ENCODE assay signal across 24 mouse cellular contexts in genomic region chr17:43399151-43399550, GRCm38 (mm10). TPM values are rescaled to one million over a fixed set of nuclear protein-coding genes. Genes with fewer than 3 reads are reported as not detected.
A peak's percentile ranks its signal among the peaks of the same experiment; 100 is the strongest.
DNase-seq lines count a peak whose midpoint lies in the region; ATAC-seq and TF ChIP-seq lines count a peak whose summit lies in the region.
"Had no signal": no experiment of that assay in that cellular context is flagged by ENCODE, and none has a peak within 500 bp of the region (broad histone marks: within the 10 kb centered on the region; RNA-seq: fewer than 3 reads in every experiment).

No protein-coding gene starts in this region.

- H3K4me1 ChIP-seq in hindbrain, embryonic 10.5 days (replicated peaks): peaks cover 17% of the 10 kb centered on the region
- H3K4me1 ChIP-seq in hindbrain, embryonic 16.5 days (ENCODE audit: control insufficient read depth, insufficient read depth, low read depth, low read length): no peaks in the 10 kb centered on the region
- H3K4me1 ChIP-seq in midbrain, embryonic 10.5 days: peaks cover 23% of the 10 kb centered on the region
- no peaks in the 10 kb centered on the region for H3K4me1 ChIP-seq in midbrain, embryonic 15.5 days
- H3K4me1 ChIP-seq: hindbrain, embryonic 15.5 days; intestine, embryonic 15.5 days; stomach, embryonic 15.5 days had no signal

- H3K36me3 ChIP-seq in hindbrain, embryonic 10.5 days: no peaks in the 10 kb centered on the region
- no peaks in the 10 kb centered on the region for H3K36me3 ChIP-seq in hindbrain, embryonic 16.5 days (ENCODE audit: control insufficient read depth, insufficient read depth, low read length)
- no peaks in the 10 kb centered on the region for H3K36me3 ChIP-seq in midbrain, embryonic 10.5 days
- no peaks in the 10 kb centered on the region for H3K36me3 ChIP-seq in midbrain, embryonic 15.5 days (replicated peaks)
- H3K36me3 ChIP-seq: forebrain, embryonic 10.5 days; G1E; hindbrain, embryonic 15.5 days; intestine, embryonic 15.5 days; midbrain, embryonic 12.5 days; stomach, embryonic 15.5 days had no signal

- peak overlapping the region; percentile 2 for H3K27ac ChIP-seq in gastrocnemius, adult 2 months
- H3K27ac ChIP-seq in hindbrain, embryonic 10.5 days: no peak overlapping the region
- H3K27ac ChIP-seq in hindbrain, embryonic 16.5 days (ENCODE audit: low read depth, low read length): no peak overlapping the region
- H3K27ac ChIP-seq in midbrain, embryonic 10.5 days (replicated peaks): no peak overlapping the region
- H3K27ac ChIP-seq in midbrain, embryonic 15.5 days: no peak overlapping the region
- H3K27ac ChIP-seq: forebrain, embryonic 10.5 days; hindbrain, embryonic 15.5 days; intestine, embryonic 15.5 days; layer of hippocampus, adult 2 months; midbrain, embryonic 12.5 days; stomach, embryonic 15.5 days had no signal

- no peak for ATAC-seq in hindbrain, embryonic 16.5 days
- ATAC-seq in midbrain, embryonic 15.5 days (replicated peaks): no peak
- ATAC-seq: CD4-positive, CD25-positive, alpha-beta regulatory T cell, adult 4 months; forebrain, embryonic 16.5 days; intestine, embryonic 15.5 days; Patski had no signal

- no peaks in the 10 kb centered on the region for H3K27me3 ChIP-seq in hindbrain, embryonic 10.5 days (ENCODE audit: insufficient read depth, poor library complexity, severe bottlenecking)
- H3K27me3 ChIP-seq in hindbrain, embryonic 16.5 days (replicated peaks; ENCODE audit: control insufficient read depth, insufficient read depth, low read length): no peaks in the 10 kb centered on the region
- no peaks in the 10 kb centered on the region for H3K27me3 ChIP-seq in midbrain, embryonic 10.5 days (ENCODE audit: low read depth, poor library complexity, severe bottlenecking)
- no peaks in the 10 kb centered on the region for H3K27me3 ChIP-seq in midbrain, embryonic 15.5 days (replicated peaks)
- H3K27me3 ChIP-seq: hindbrain, embryonic 15.5 days; intestine, embryonic 15.5 days; midbrain, embryonic 12.5 days; Patski; stomach, embryonic 15.5 days had no signal

- H3K9ac ChIP-seq in hindbrain, embryonic 16.5 days (ENCODE audit: low read depth, low read length): no peak overlapping the region
- H3K9ac ChIP-seq in midbrain, embryonic 15.5 days: no peak overlapping the region
- H3K9ac ChIP-seq: hindbrain, embryonic 15.5 days; intestine, embryonic 15.5 days; midbrain, embryonic 12.5 days; stomach, embryonic 15.5 days had no signal

- H3K9me3 ChIP-seq in hindbrain, embryonic 10.5 days: no peaks in the 10 kb centered on the region
- H3K9me3 ChIP-seq in hindbrain, embryonic 16.5 days (ENCODE audit: control insufficient read depth, low read length): no peaks in the 10 kb centered on the region
- H3K9me3 ChIP-seq in midbrain, embryonic 10.5 days (replicated peaks): no peaks in the 10 kb centered on the region
- H3K9me3 ChIP-seq in midbrain, embryonic 15.5 days: no peaks in the 10 kb centered on the region
- H3K9me3 ChIP-seq: forebrain, embryonic 10.5 days; hindbrain, embryonic 15.5 days; intestine, embryonic 15.5 days; midbrain, embryonic 12.5 days; stomach, embryonic 15.5 days had no signal

- WGBS in hindbrain, embryonic 10.5 days: 59% methylated on average over 3 of the region's 3 CpGs
- WGBS in hindbrain, embryonic 16.5 days: 42% methylated on average over 3 of the region's 3 CpGs
- WGBS in midbrain, embryonic 10.5 days: 52% methylated on average over 3 of the region's 3 CpGs
- 48% methylated on average over 3 of the region's 3 CpGs for WGBS in midbrain, embryonic 15.5 days

- intact Hi-C loops in gastrocnemius, adult 2 months (cut with DNase I): no loop called here

- TF ChIP-seq CTCF in gastrocnemius, adult 2 months (IDR thresholded peaks at IDR 0.05): no peak

- H3K4me2 ChIP-seq in hindbrain, embryonic 16.5 days (ENCODE audit: low read length): no peak overlapping the region
- no peak overlapping the region for H3K4me2 ChIP-seq in midbrain, embryonic 15.5 days
- H3K4me2 ChIP-seq: hindbrain, embryonic 15.5 days; intestine, embryonic 15.5 days; midbrain, embryonic 12.5 days; stomach, embryonic 15.5 days had no signal

- H3K4me3 ChIP-seq in gastrocnemius, adult 2 months: peak overlapping the region; percentile 21
- no peak overlapping the region for H3K4me3 ChIP-seq in hindbrain, embryonic 10.5 days
- H3K4me3 ChIP-seq in hindbrain, embryonic 16.5 days (ENCODE audit: low read length): no peak overlapping the region
- no peak overlapping the region for H3K4me3 ChIP-seq in midbrain, embryonic 10.5 days
- no peak overlapping the region for H3K4me3 ChIP-seq in midbrain, embryonic 15.5 days
- H3K4me3 ChIP-seq: forebrain, embryonic 10.5 days; hindbrain, embryonic 15.5 days; intestine, embryonic 15.5 days; layer of hippocampus, adult 2 months; midbrain, embryonic 12.5 days; stomach, embryonic 15.5 days had no signal

- no peak for DNase-seq in gastrocnemius, adult 2 months
- DNase-seq in gastrocnemius, adult 18-20 months (ENCODE audit: low spot score): no peak
- DNase-seq in hindbrain, embryonic 10.5 days (ENCODE audit: low spot score): peak; percentile 16
- peak; percentile 26 for DNase-seq in midbrain, embryonic 10.5 days (ENCODE audit: low spot score)
- DNase-seq in ZHBTc4 (ENCODE audit: low read depth, low spot score): peak; percentile 68
- no peak for DNase-seq in right cerebral cortex, postnatal 14 days
- DNase-seq: adrenal gland, postnatal 10 days; cerebellum, adult 8-10 months; cerebellum, postnatal 36 days; gastrocnemius, postnatal 25 days; kidney, postnatal 14 days; thymus, postnatal 36 days had no signal

RNA-seq across cellular contexts. Expression of gene Adgrf5, which starts 38.9 kb away (rescaled TPM):
- total RNA-seq in gastrocnemius, adult 2 months (2021): 10 to 100 TPM; 78.8 to 85.4 TPM
- 10 to 100 TPM; 58.1 to 66.3 TPM for total RNA-seq in gastrocnemius, adult 18-20 months (2021)
- polyA plus RNA-seq in hindbrain, embryonic 10.5 days (2016; fragmentation: Nextera tagmentation; extraction: Ambion mirVana): 6.4 and 6.7 TPM in 2 replicates
- polyA plus RNA-seq in hindbrain, embryonic 16.5 days (2015; fragmentation: Nextera tagmentation; extraction: Ambion mirVana): 8.0 and 10.4 TPM in 2 replicates
- 6.6 and 9.3 TPM in 2 replicates for polyA plus RNA-seq in midbrain, embryonic 10.5 days (2016; fragmentation: Nextera tagmentation; extraction: Ambion mirVana)
- polyA plus RNA-seq in midbrain, embryonic 15.5 days (2015; fragmentation: Nextera tagmentation; extraction: Ambion mirVana): 9.6 and 9.9 TPM in 2 replicates
- polyA plus RNA-seq: CD4-positive, CD25-positive, alpha-beta regulatory T cell, adult 4 months; G1E had no signal

Comparison
In these comparisons a context has a peak if more than half of its experiments do, and no peak if none do; other contexts are left out.
1. DNase-seq: peak in hindbrain, embryonic 10.5 days (single experiment), midbrain, embryonic 10.5 days (single experiment) and ZHBTc4 (single experiment); none in gastrocnemius, adult 2 months (single experiment), gastrocnemius, adult 18-20 months (single experiment) and right cerebral cortex, postnatal 14 days (single experiment).